Mouse (Mus musculus) heart, embryonic 16.5 days (tissue): ENCODE measurements at regions not wholly inside any gene's neighbourhood (a gene's known extent, or its start where the extent isn't known, plus 50 kb on each side); places are given as distances from the start of the nearest gene placed in this dataset.

ENCODE experiments used
- ATAC-seq: fragments of 200-750 bp; cut with Nextera tagmentation; replicated peaks from 2 replicates; pipeline ENCODE4 v1.8.0; 2017; ENCODE audit warnings: moderate number of reproducible peaks; ENCODE audit not compliant: insufficient read depth, low FRiP score; ENCODE audit errors: extremely low read depth
- H3K27ac ChIP-seq: fragments of 300-500 bp; sonication (generic); 2 replicates; pipeline ENCODE4 v1.5.1; 2014; ENCODE audit warnings: mild to moderate bottlenecking, low read length, control low read depth, moderate library complexity
- H3K27me3 ChIP-seq: fragments of 300-500 bp; sonication (generic); 2 replicates; pipeline ENCODE4 v1.6.1; 2014; ENCODE audit warnings: low read length, mixed read lengths; ENCODE audit not compliant: control insufficient read depth, insufficient read depth
- H3K36me3 ChIP-seq: fragments of 300-500 bp; sonication (generic); 2 replicates; pipeline ENCODE4 v1.6.1; 2014; ENCODE audit not compliant: control insufficient read depth, insufficient read depth
- H3K4me1 ChIP-seq: fragments of 300-500 bp; sonication (generic); 2 replicates; pipeline ENCODE4 v1.6.1; 2014; ENCODE audit warnings: low read length, mixed read lengths; ENCODE audit not compliant: control insufficient read depth, insufficient read depth
- H3K4me2 ChIP-seq: fragments of 300-500 bp; sonication (generic); 2 replicates; pipeline ENCODE4 v1.6.1; 2014; ENCODE audit warnings: low read depth, mild to moderate bottlenecking, control low read depth, low read length
- H3K4me3 ChIP-seq: fragments of 300-500 bp; sonication (generic); 2 replicates; pipeline ENCODE4 v1.5.1; 2014; ENCODE audit warnings: mild to moderate bottlenecking, control low read depth, low read length
- H3K9ac ChIP-seq: fragments of 300-500 bp; sonication (generic); 2 replicates; pipeline ENCODE4 v1.6.1; 2014; ENCODE audit warnings: low read length, control low read depth
- H3K9me3 ChIP-seq: fragments of 300-500 bp; sonication (generic); replicated peaks from 2 replicates; pipeline ENCODE4 v1.6.1; 2016; ENCODE audit warnings: low read length; ENCODE audit not compliant: control insufficient read depth
- WGBS: fragments of 180-500 bp; shearing (Covaris S2); extraction: QIAGEN DNeasy Blood & Tissue Kit; methylation state at CpG from one replicate; pipeline ENCODE4 v1.1.7; 2014; 5-methylcytosine and 5-hydroxymethylcytosine counted together

GRCm38 (mm10) chr15:27378601-27379094, 87.8 kb upstream of the Ank start:
- no peak overlapping the region for H3K4me2 ChIP-seq
- WGBS: 73% methylated on average over 3 of the region's 3 CpGs
- H3K27me3 ChIP-seq: no peaks in the 10 kb centered on the region
- H3K27ac ChIP-seq: no peak overlapping the region
- no peak overlapping the region for H3K4me3 ChIP-seq
- H3K9ac ChIP-seq: no peak overlapping the region
- ATAC-seq: no peak
- H3K4me1 ChIP-seq: no peaks in the 10 kb centered on the region
- no peaks in the 10 kb centered on the region for H3K36me3 ChIP-seq
- no peaks in the 10 kb centered on the region for H3K9me3 ChIP-seq

DNA sequence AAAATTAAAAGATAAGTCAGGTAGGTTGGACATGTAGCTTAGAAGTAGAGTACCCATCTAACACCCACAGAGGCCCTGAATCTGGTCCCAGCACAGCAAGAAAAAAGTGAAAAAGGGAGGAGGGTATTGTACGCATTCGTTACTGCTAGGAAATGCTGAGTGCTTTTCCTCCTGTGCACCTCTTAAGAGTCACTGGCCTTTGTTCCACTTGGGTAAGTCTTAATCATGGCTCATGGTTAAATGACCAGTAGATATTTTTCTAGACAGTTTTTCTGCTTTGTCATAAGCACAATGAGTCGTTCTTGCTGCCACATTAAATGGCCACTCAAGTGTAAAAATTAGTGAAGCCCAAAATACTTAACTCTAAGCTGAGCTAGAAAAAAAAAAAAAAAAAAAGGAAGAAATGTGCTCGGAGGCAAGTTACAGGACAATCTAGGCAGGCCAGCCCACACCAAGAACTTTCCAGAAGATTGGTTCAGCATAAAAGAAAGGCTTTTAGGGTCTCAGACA, 86.0 kb upstream of the Ank start:
- 79% methylated on average over 4 of the region's 4 CpGs for WGBS
- Histone ChIP-seq H3K9ac (no peak overlapping the region), H3K4me1 (no peaks in the 10 kb centered on the region), H3K27me3 (no peaks in the 10 kb centered on the region), H3K27ac (no peak overlapping the region), H3K9me3 (no peaks in the 10 kb centered on the region), H3K4me2 (no peak overlapping the region), H3K4me3 (no peak overlapping the region), H3K36me3 (no peaks in the 10 kb centered on the region)
- no peak for ATAC-seq

DNA sequence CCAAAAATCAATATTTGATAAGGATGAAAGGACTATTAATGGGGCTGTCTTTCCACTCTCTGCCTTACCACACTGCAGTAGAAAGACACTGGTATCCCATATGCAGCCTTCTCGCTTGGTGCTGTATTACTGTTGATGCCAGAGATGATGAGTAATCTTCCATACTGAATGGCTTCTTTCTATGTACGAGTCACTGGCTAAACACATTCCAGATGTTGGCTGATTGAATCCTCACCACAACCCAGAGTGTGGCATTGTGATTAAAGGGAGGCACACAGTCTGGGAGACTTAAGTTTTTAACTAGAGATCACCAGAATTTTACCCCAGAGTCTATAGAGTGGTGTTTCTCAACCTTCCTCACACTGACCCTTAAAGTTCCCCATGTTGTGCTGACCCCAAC, 84.9 kb upstream of the Ank start:
- no peaks in the 10 kb centered on the region for H3K9me3 ChIP-seq
- no peak overlapping the region for H3K27ac ChIP-seq
- H3K4me3 ChIP-seq: no peak overlapping the region
- no peaks in the 10 kb centered on the region for H3K4me1 ChIP-seq
- 66% methylated on average over 2 of the region's 2 CpGs for WGBS
- H3K27me3 ChIP-seq: no peaks in the 10 kb centered on the region
- no peak overlapping the region for H3K4me2 ChIP-seq
- no peaks in the 10 kb centered on the region for H3K36me3 ChIP-seq
- no peak for ATAC-seq
- H3K9ac ChIP-seq: no peak overlapping the region

GRCm38 (mm10) chr15:27390567-27390966, 75.9 kb upstream of the Ank start:
- no peak overlapping the region for H3K4me3 ChIP-seq
- H3K27ac ChIP-seq: no peak overlapping the region
- ATAC-seq: no peak
- no peak overlapping the region for H3K9ac ChIP-seq
- H3K27me3 ChIP-seq: no peaks in the 10 kb centered on the region
- H3K36me3 ChIP-seq: no peaks in the 10 kb centered on the region
- H3K9me3 ChIP-seq: no peaks in the 10 kb centered on the region
- H3K4me1 ChIP-seq: no peaks in the 10 kb centered on the region
- H3K4me2 ChIP-seq: no peak overlapping the region
- WGBS: 90% methylated on average over 2 of the region's 2 CpGs

GRCm38 (mm10) chr15:27405721-27406161, 60.7 kb upstream of the Ank start:
- no peaks in the 10 kb centered on the region for H3K27me3 ChIP-seq
- H3K9me3 ChIP-seq: no peaks in the 10 kb centered on the region
- no peak for ATAC-seq
- 63% methylated on average over 20 of the region's 20 CpGs for WGBS
- no peaks in the 10 kb centered on the region for H3K4me1 ChIP-seq
- H3K27ac ChIP-seq: no peak overlapping the region
- H3K4me2 ChIP-seq: peak overlapping the region; percentile 52
- H3K9ac ChIP-seq: no peak overlapping the region
- H3K36me3 ChIP-seq: no peaks in the 10 kb centered on the region
- H3K4me3 ChIP-seq: peak overlapping the region; percentile 29

GRCm38 (mm10) chr15:27409856-27410255, 56.6 kb upstream of the Ank start:
- H3K27ac ChIP-seq: no peak overlapping the region
- no peaks in the 10 kb centered on the region for H3K9me3 ChIP-seq
- no peak for ATAC-seq
- no peak overlapping the region for H3K9ac ChIP-seq
- WGBS: 80% methylated on average over 8 of the region's 8 CpGs
- no peaks in the 10 kb centered on the region for H3K4me1 ChIP-seq
- H3K27me3 ChIP-seq: no peaks in the 10 kb centered on the region
- no peaks in the 10 kb centered on the region for H3K36me3 ChIP-seq
- no peak overlapping the region for H3K4me3 ChIP-seq
- H3K4me2 ChIP-seq: no peak overlapping the region

- 93% methylated on average over 2 of the region's 2 CpGs for WGBS
- H3K4me1 ChIP-seq: no peaks in the 10 kb centered on the region
- no peak overlapping the region for H3K4me2 ChIP-seq
- H3K27me3 ChIP-seq: no peaks in the 10 kb centered on the region
- no peak overlapping the region for H3K27ac ChIP-seq
- no peak overlapping the region for H3K9ac ChIP-seq
- no peak for ATAC-seq
- H3K36me3 ChIP-seq: no peaks in the 10 kb centered on the region
- H3K9me3 ChIP-seq: no peaks in the 10 kb centered on the region
- H3K4me3 ChIP-seq: no peak overlapping the region
Measured at GRCm38 (mm10) chr15:27412304-27412703, 54.2 kb upstream of the Ank start.

- no peaks in the 10 kb centered on the region for H3K36me3 ChIP-seq
- no peaks in the 10 kb centered on the region for H3K9me3 ChIP-seq
- no peaks in the 10 kb centered on the region for H3K27me3 ChIP-seq
- no peak overlapping the region for H3K4me3 ChIP-seq
- no peak overlapping the region for H3K4me2 ChIP-seq
- H3K27ac ChIP-seq: no peak overlapping the region
- WGBS: 58% methylated on average over 1 of the region's 1 CpGs
- no peak overlapping the region for H3K9ac ChIP-seq
- H3K4me1 ChIP-seq: no peaks in the 10 kb centered on the region
- ATAC-seq: no peak
Measured at GRCm38 (mm10) chr15:27412761-27413160, 53.7 kb upstream of the Ank start.

- H3K27ac ChIP-seq: no peak overlapping the region
Measured at GRCm38 (mm10) chr15:27413486-27413885, 53.0 kb upstream of the Ank start.

More at GRCm38 (mm10) chr15:27413486-27413885, 53.0 kb upstream of the Ank start:
- WGBS: 82% methylated on average over 7 of the region's 7 CpGs
- Histone ChIP-seq H3K9ac (no peak overlapping the region), H3K4me2 (no peak overlapping the region), H3K4me1 (no peaks in the 10 kb centered on the region), H3K4me3 (no peak overlapping the region), H3K9me3 (no peaks in the 10 kb centered on the region), H3K36me3 (no peaks in the 10 kb centered on the region), H3K27me3 (no peaks in the 10 kb centered on the region)
- no peak for ATAC-seq
